Mouse (Mus musculus) embryonic stem cell, embryonic (primary cell): ENCODE results near the gene Ctrb1.

Experiments
- CTCF ChIA-PET, 4 experiments: fragments of 300-600 bp in 2 of 4; fragments of 350-600 bp in 2 of 4; sonication (Branson Sonifier 250); formaldehyde crosslinking; loops; one replicate each; lab custom pipeline; 2022; ENCODE audit warnings: inconsistent platforms in 2 of 4; lab: Charles Lee
- POLR2A ChIA-PET, 4 experiments: fragments of 300-600 bp in 2 of 4; fragments of 350-600 bp in 2 of 4; sonication (Branson Sonifier 250); formaldehyde crosslinking; loops; one replicate each; lab custom pipeline; 2022; ENCODE audit warnings: antibody characterized with exemption in 4 of 4, inconsistent platforms in 1 of 4; lab: Charles Lee

The Ctrb1 gene

DNA sequence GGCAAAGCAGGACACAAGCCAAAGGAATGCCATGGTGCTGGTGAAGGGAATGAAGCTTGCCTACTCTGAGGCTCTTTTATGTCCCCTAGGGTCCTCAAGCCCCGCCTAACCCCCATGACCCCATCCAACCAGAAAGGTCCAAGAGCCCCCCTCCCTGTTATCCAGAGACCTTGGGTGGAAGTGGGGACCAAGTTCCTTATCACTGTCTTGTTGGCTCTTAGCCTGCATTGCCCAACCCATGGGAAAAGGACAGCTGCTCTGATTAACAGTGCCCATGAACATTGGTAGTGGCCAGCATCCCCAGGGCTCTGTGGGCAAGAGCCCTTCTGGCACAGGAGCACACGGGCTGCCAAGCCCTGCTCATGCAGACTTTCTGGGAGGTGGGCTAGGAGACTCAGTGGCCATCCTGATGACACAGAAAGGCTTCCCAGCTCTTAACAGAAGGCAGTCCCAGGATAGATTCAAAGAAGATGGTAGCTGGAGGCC, at the start of gene Ctrb1:
Gene Ctrb1 (minus strand): TSS at position 51 of the 486 bp plus-strand sequence.
- ChIA-PET POLR2A (interaction anchor here in 2 of 4 experiments (0.5 to 2.6 kb wide), 6 partner anchors 8 to 343 kb away, joined by 3 to 7 read pairs (median 3); partner anchors contain the start of gene Znrf1 (in 1 of the 2)), CTCF (interaction anchor here (0.8 to 2.2 kb wide), 5 partner anchors 9 to 342 kb away, joined by 3 to 8 read pairs (median 3); no protein-coding TSS in a partner anchor)

- ChIA-PET POLR2A (interaction anchor here (0.6 to 2.9 kb wide), 6 partner anchors 8 to 225 kb away, joined by 3 to 11 read pairs (median 4); no protein-coding TSS in a partner anchor), CTCF (interaction anchor here in 2 of 4 experiments (0.6 to 1.2 kb wide), 6 partner anchors 42 to 224 kb away, joined by 3 to 5 read pairs (median 3); no protein-coding TSS in a partner anchor)
These were observed 49.5 kb upstream of the Ctrb1 start for GRCm38 (mm10) chr8:111740301-111740711.

GRCm38 (mm10) chr8:111739604-111740003, 48.8 kb upstream of the Ctrb1 start:
- POLR2A ChIA-PET: interaction anchor here in 3 of 4 experiments (0.6 to 1.3 kb wide), 4 partner anchors 30 to 225 kb away, joined by 3 to 4 read pairs (median 3); no protein-coding TSS in a partner anchor
- CTCF ChIA-PET: interaction anchor here in 2 of 4 experiments (0.6 to 1.2 kb wide), 6 partner anchors 41 to 225 kb away, joined by 3 to 5 read pairs (median 3); no protein-coding TSS in a partner anchor

DNA sequence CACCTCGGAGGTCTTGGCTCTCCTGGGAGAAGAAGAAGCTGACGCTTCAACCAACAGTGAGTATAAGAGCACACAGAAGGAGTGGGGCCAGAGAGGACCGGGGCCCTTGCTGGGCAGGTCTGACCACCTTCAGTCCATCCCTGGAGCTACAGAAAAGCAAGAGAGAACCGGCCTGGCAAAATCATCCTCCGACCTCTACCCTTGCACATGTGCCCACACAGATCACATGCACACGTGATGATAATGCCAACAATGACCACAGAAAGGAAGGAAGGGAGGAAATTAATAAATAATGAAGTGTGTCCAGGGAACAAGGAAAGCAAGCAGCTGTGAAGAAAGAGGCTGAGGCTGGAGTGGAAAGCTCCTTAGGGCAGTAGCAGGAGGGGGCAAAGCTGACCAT, 48.1 kb upstream of the Ctrb1 start:
- POLR2A ChIA-PET: interaction anchor here in 1 of 4 experiments (1.1 kb wide), 1 partner anchor 12 kb away, joined by 3 read pairs; no protein-coding TSS in a partner anchor
- CTCF ChIA-PET: no interaction called here

DNA sequence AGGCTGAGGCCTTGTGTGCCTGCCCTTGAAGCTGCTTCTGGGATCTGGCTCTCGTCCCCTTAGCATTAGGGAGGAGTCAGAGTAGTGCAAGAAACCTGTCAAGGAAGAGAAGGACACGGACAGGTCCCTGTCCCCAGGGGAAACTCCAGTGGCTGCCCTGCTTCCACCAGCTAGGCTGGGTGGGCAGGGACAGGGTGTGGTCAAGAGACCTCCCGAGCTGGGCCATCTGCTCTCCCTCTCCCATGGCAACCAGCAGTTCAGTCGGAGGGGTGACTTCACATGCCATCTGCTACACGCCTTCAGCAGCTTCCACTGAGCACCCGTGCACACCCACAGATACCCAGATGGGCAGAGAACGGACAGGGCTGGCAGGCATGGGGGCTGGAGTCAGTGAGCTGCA, 45.5 kb upstream of the Ctrb1 start:
- POLR2A ChIA-PET: interaction anchor here in 3 of 4 experiments (0.8 to 2.2 kb wide), 6 partner anchors 9 to 256 kb away, joined by 3 to 11 read pairs (median 3); partner anchors contain the start of gene Adat1 (in 1 of the 3)
- CTCF ChIA-PET: no interaction called here

DNA sequence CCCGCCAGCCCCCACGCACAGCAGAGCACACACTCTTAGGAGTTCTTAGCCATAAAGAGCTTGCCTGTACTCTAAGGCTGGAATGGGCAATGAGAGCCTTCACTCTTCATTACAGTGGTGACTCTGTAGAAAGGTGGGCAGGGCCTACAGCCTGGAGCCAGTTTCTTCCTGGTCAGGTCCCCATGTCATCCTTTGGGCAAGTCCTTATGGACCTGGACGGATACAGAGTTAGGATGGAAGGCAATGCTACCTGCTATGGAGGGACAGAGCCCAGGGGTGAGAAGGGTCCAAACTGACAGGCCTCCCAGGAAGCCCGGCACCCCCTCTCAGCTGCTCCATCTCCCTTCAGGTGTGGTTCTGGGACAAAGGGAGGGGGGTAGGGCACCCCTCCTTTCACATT, 45.0 kb upstream of the Ctrb1 start:
- ChIA-PET POLR2A (interaction anchor here in 3 of 4 experiments (0.8 to 2.2 kb wide), 5 partner anchors 9 to 256 kb away, joined by 3 to 11 read pairs (median 3); partner anchors contain the start of genes Adat1 (in 1 of the 3) and Gabarapl2 (in 1 of the 3)), CTCF (interaction anchor here in 2 of 4 experiments (0.8 to 1.0 kb wide), 2 partner anchors 54 to 59 kb away, joined by 3 read pairs; no protein-coding TSS in a partner anchor)

- ChIA-PET POLR2A (interaction anchor here in 3 of 4 experiments (1.0 to 2.2 kb wide), 5 partner anchors 10 to 256 kb away, joined by 3 to 11 read pairs (median 3); partner anchors contain the start of genes Adat1 (in 1 of the 3) and Gabarapl2 (in 1 of the 3)), CTCF (interaction anchor here (0.5 to 3.7 kb wide), 5 partner anchors 17 to 284 kb away, joined by 3 to 16 read pairs (median 3); no protein-coding TSS in a partner anchor)
These were observed 44.5 kb upstream of the Ctrb1 start for GRCm38 (mm10) chr8:111735335-111735761.

DNA sequence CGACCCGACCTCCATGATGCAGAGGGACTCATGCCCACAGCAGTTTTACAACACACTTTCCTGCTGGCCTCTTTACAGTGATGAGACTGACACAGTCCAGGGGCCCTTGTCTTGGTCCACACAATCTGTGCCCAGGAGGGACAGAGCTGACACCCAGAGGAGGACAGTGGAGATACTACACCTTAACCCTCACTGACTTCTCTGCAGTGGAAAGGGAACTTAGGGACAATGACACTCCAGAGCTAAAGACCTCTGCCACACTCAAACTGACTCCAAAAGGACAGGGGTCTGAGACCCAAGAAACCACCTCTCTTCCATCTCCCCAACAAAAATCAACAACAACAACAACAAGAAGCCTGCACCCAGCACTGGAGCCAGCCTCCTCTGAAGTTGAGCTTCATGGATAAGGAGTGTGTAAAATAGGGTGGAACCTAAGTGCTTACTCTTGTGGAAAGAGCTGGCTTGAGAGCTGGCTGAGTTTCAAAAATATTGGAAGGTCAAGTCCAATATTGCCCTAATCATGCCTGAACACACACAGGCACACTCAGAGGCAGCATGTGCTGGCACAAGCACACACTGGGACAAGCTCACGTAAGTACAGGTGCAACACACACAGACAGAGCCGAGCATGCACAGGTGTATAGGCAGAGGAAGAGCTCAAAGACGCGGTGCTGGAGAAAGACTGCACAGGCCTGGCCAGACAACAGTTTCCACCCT, 43.6 kb upstream of the Ctrb1 start:
- CTCF ChIA-PET: interaction anchor here in 2 of 4 experiments (1.0 to 3.7 kb wide), 3 partner anchors 16 to 18 kb away, joined by 3 to 16 read pairs (median 4); no protein-coding TSS in a partner anchor
- POLR2A ChIA-PET: interaction anchor here in 3 of 4 experiments (1.0 to 6.2 kb wide), 9 partner anchors 8 to 90 kb away, joined by 3 to 46 read pairs (median 4); no protein-coding TSS in a partner anchor

DNA sequence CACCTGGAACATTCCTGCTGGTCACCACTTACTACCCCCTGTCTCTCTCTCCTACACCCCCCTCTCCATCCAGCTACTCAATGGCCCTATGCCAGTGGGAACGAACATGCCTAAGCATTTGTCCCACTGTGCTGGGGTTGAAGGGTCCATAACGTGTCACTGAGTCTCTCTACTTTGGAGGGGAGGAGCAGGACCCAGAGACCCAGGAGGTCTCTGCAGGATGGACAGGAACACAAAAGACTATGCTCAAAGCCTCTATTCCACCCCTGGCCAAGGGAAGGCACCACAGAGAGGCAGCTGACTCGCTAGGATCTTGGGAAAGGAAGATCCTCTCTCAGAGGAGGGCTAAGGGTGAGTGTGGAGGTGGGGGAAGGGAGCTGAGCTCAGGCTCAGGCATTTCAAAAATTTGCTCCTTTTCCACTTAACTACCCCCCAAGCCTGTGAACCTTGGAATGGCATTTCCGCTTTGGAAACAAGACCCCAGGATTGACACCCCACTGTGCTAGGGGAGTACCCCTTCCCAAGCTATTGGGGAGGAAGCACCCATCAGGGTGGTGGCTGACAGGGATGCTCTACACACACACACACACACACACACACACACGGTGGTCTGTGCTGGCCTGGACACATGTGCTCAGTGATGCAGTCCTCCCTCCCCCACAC, 42.9 kb upstream of the Ctrb1 start:
- ChIA-PET CTCF (interaction anchor here in 2 of 4 experiments (0.6 to 3.7 kb wide), 5 partner anchors 9 to 32 kb away, joined by 3 to 16 read pairs (median 3); no protein-coding TSS in a partner anchor), POLR2A (interaction anchor here in 3 of 4 experiments (0.6 to 6.2 kb wide), 20 partner anchors 8 to 415 kb away, joined by 3 to 46 read pairs (median 4); partner anchors contain the start of gene Zfp1 (in 1 of the 3))

DNA sequence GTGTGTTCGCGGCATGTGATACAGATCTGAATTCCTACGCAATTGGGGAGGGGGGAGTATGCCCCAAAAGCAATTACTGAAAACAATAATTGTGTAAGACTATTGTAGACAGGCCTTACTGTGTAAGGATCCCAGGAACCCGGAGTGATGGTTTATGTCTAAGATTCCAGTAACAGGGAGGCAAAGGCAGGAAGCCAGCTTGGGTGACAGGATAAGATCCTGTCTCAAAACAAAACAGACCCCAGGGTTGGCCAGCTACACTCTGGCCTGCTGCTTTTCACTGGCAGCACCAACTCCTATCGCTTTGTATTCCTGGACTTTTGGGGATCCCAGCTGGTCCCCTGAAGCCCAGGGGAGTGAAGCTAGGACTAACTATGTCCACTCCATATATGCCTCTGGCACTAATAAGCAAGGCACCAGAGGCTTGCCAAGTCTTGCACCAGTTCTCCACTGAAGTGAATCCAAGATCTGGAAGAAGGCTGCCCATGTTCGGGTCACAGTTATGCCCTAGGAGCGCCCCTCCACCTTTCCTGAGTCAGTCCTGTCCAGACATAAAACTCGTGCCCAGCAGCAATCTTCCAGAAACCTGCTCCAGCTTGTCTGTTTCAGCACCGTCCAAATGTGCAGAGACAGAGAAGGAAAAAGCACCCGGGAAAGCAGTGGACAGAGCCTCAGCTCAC, 41.7 kb upstream of the Ctrb1 start:
- CTCF ChIA-PET: interaction anchor here in 3 of 4 experiments (0.5 to 3.7 kb wide), 14 partner anchors 10 to 302 kb away, joined by 3 to 16 read pairs (median 3); no protein-coding TSS in a partner anchor

DNA sequence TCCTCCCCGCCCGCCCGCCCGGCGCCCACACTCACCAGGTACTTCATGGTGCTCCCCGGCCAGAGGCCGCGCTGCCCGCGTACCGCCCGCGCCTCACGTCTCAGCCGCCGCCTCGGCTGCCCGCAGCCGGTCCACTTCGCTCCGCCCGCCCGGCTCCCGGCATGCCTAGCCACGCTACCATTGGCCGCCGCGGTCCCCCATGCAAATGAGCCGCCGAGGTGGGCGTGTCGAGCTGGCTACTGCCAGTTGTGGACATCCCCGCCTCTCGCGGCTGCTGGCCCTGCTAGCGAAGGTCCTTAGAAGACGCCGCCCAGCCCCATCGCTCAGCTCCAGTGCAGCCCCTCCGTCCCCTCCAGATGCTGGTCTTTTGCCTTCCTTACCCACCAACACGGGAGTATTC, 41.2 kb upstream of the Ctrb1 start:
- ChIA-PET CTCF (interaction anchor here in 2 of 4 experiments (0.5 to 3.7 kb wide), 11 partner anchors 11 to 303 kb away, joined by 3 to 16 read pairs (median 3); no protein-coding TSS in a partner anchor), POLR2A (interaction anchor here (0.5 to 6.2 kb wide), 42 partner anchors 9 to 719 kb away, joined by 3 to 46 read pairs (median 4); partner anchors contain the start of genes Adat1 (in 1 of the 4), Tmem170 (in 1 of the 4), Tmem231 (in 1 of the 4) and Zfp1 (in 1 of the 4))

More for the DNA sequence above, 41.7 kb upstream of the Ctrb1 start:
- POLR2A ChIA-PET: interaction anchor here (0.5 to 6.2 kb wide), 42 partner anchors 9 to 718 kb away, joined by 3 to 46 read pairs (median 4); partner anchors contain the start of genes Adat1 (in 1 of the 4), Tmem170 (in 1 of the 4), Tmem231 (in 1 of the 4) and Zfp1 (in 1 of the 4)

DNA sequence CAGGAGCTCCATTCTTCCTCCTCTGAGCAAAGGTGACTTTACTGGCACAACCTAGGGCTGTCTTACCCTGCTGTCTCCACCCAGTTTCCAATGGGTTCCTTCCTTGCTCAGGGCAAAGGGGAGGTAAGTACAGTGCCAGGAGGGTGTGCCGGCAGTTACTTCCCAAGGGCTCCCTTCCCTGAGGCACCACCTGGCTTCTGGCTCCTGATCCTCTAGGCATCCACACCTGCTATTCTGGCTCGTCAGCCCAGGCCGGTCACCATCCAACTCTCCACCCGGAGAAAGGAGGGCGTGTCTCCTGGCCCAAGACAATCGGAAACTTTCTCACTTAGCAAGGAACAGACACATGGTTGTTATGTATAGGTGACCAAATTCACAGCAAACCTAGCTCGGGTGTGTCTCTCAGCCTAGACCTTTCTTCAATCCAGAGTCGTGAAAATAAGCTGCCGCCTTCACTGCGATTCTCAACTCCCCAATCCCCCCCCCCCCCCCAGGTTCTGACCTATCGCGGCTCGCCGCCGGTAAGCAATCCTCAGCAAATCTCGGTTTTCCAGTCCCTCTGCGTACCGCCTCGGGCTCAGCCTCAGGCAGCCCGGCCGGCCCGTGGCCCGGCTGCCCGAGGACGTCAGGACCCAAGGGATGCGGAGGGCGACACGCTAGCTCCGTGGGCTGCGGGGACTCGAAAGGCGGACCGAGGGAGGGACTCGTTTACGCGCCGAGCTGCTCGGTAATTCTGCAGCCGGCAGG, 40.6 kb upstream of the Ctrb1 start:
- CTCF ChIA-PET: interaction anchor here (0.6 to 3.7 kb wide), 10 partner anchors 11 to 339 kb away, joined by 3 to 16 read pairs (median 3); no protein-coding TSS in a partner anchor

GRCm38 (mm10) chr8:111729233-111730170, 38.7 kb upstream of the Ctrb1 start:
- CTCF ChIA-PET: interaction anchor here in 2 of 4 experiments (0.9 to 1.4 kb wide), 4 partner anchors 11 to 53 kb away, joined by 3 to 4 read pairs (median 3); no protein-coding TSS in a partner anchor
- POLR2A ChIA-PET: interaction anchor here in 3 of 4 experiments (0.7 to 6.2 kb wide), 7 partner anchors 8 to 233 kb away, joined by 3 to 46 read pairs (median 3); partner anchors contain the start of gene Gabarapl2 (in 1 of the 3)

More for the DNA sequence above, 40.6 kb upstream of the Ctrb1 start:
- POLR2A ChIA-PET: interaction anchor here (0.6 to 6.2 kb wide), 45 partner anchors 10 to 719 kb away, joined by 3 to 46 read pairs (median 4); partner anchors contain the start of genes Adat1 (in 1 of the 4), Gabarapl2 (in 1 of the 4), Tmem170 (in 1 of the 4) and Zfp1 (in 1 of the 4)

DNA sequence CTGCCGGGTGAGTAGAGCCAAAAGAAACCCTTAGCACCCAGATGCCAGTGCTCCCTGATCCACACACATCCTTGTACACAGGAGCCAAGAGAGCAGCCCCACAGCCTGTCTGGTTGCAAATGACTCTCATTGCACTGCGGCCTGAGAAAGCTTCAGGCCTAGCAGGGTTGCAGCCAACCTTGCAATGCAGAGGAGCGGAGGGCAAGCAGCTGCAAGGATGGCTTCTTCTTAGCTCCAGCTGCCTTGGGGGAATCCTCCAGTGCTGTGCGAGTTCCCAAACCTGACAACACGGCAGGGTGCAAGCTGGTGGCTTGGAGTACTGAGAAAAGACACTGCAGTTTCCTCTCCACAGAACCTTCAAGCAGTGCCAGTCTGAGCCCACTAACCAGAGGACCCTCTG, 37.7 kb upstream of the Ctrb1 start:
- CTCF ChIA-PET: interaction anchor here in 3 of 4 experiments (0.6 to 0.9 kb wide), 3 partner anchors 9 to 75 kb away, joined by 3 read pairs; no protein-coding TSS in a partner anchor
- POLR2A ChIA-PET: interaction anchor here in 2 of 4 experiments (0.7 to 6.2 kb wide), 3 partner anchors 9 to 234 kb away, joined by 3 to 46 read pairs (median 3); no protein-coding TSS in a partner anchor
